Mouse (Mus musculus) urinary bladder, adult 2 months (tissue): ENCODE measurements at regions not wholly inside any gene's neighbourhood (a gene's known extent, or its start where the extent isn't known, plus 50 kb on each side); places are given as distances from the start of the nearest gene placed in this dataset.

Experiments
- DNase-seq: peaks from one replicate; pipeline ENCODE4 v3.0.0; 2022; ENCODE audit warnings: low spot score

DNA sequence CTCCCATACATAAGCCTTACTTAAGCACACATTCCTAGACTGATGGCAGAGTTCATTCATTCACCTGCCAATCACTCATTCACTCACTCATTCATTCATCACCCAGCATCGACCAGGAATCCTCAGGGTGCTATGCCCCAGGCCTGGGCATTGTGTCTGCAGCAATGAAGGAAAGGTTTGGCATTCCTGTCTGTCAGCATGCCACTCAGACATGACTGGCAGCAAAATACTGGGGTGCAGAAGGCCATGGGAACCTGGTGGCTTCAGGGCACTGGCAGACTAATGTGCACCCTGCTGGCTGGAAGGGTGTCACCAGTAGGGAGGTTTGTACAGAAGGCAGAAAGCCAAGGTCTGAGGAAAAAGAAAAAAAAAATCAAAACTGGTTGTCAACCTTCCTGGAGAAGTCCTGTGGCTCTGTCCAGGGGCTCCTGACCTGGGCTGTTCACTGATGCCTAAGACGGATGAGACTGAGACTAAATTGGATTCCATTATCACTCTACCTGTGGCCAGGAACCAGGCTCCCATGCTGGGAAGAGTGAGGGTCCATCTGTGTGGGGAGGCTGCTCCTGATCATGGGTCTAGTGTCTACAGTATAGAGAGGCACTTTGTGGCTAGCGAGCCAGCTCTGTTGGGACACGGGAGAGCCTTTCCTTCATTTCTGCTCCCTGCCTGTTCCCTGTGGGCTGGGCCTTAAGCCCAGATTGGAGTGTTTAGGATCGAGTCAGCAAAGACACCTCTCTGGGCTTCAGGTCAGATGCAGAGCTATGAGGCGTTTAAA, 104.1 kb downstream of the Cstad start:
- no peak for DNase-seq

DNA sequence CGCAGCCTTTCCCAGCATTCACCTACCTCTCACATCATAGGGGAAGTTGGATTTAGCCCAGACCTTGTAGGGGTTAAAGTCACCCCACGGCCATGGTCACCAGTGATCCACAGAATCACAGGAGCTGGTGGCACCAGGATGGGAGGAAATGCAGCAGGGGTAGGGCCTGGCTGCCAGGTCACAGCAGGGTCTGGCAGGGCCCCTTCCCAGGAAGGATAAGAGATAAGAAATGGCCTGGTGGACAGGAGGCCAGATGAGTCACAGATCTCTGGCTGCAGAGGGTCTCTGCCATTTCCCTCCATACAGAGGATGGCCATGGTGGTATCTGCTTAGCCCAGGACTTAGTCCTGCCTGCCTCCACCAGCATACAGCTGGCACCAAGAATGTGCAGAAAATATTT, 103.0 kb downstream of the Cstad start:
- no peak for DNase-seq

DNA sequence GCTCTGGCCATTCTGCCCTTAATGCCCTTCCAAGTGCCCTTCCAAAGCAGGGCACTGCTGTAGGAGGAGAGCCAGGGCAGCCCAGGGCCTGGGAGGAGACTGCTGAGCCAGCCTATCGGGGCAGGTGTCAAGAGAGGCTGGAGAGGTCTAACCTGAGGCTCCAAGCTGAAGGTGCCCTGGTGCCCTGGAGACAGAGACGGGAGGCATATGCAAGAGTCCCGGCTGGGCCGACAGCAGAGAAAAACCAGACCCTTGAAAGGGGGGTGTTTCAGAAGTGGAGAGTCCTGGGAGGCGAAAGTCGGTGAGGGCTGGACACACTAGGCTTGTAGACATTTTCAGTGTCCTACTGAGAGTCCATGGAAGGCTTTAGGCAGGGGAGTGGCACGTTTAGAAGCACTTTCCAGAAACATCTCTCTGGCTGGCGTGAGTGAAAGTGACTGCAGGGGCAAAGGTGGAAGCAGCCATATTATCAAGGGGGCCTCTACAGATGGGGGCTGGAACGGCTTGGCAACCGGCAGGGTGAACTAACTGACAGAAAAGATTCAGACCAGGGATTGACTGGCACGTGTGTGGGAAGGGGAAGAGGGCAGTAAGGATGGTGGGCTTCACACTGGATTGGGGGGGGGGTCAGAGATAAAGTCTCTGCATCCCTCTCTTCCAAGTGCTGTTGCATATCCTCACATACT, 101.1 kb downstream of the Cstad start:
- DNase-seq = no peak

DNA sequence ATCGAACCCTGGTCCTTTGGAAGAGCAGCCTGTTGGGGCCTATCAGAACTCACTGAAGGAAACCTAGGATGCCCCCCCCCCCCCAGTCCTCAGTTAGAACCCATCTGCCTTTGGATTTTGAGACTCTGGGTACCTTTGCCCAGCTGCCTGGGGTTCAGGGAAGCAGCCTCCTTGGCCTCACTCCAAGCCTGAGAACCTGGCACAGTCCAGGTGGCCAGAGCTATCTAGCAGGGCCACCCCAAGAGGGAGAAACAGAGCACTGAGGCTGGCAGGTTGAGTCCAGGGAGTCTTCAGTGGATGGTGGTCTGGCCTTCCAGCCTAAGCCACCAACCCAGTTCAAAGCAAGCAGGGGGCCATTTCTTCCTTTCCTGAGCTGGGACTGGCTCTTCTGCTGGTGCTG, 100.2 kb downstream of the Cstad start:
- no peak for DNase-seq

DNA sequence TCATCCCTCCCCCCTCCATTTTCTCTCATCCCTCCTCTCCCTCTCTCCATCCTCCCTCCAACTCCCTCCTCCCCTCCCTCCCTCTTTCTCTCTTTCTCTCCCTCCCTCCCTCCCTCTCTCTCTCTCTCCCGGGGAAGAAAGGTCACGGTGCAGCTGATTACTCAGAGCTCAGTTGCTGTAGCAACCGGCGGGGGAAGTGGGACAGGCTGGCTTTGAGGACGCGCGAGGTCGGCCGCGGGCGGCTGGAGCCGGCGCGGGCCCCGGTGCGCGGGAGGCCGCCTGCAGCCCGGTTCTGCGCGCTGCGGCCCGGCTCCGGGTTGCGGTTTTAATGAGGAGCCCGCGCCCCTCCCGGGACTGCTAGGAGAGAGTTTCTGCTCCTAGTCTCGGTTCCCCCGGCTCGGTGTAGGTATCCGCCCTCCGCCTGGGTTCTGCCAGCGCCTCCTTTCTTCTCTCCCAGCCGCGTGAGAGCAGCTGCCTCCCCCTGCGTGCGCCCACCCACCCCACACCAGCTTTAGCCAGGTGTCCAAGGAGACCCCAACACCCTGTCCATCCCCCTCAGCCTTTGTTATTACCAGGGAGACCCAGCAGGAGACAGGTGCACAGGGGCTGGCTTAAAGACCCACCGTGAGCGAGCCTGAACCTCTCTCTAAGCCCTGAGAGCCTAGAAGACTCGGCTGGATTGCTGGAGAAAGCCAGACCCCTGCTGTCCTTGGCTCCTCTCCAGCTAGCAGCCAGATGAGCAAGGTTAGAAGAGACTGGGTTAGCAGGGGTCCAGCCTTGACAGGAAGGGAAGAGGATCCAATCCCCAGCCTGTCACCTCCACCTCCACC, 98.6 kb downstream of the Cstad start:
- peak; percentile 73 for DNase-seq

DNA sequence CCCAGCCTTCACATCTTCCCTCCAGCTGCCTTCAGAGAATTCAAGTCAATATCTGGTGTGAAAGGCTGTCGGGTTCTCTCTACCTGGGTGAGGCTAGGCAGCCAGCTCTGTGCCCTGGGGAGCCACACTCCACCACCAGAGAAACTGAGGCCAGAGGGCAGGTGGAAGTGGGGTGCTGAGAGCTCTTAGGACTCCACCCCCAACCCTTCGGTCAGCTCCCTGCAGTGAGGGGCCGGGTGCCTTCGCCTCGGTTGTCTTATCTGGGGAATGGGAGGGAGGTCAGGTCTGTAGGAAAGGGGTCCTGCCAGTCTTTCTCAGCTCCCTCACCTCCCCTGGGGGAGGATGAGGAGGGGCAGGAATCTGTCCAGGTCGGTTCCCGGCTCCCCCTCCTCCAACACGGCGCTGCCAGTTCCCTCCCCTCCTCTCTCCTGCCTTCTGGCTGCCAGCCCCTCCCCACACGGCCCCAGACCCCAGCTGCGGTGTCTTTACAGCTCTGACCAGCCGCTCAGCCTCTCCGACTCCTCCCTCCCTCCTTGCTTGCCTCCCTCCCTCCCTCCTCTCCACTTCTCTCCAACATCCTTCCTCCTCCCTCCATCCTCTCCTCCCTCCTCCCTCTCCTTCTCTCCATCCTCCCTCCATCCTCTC, 97.8 kb downstream of the Cstad start:
- DNase-seq = no peak

DNA sequence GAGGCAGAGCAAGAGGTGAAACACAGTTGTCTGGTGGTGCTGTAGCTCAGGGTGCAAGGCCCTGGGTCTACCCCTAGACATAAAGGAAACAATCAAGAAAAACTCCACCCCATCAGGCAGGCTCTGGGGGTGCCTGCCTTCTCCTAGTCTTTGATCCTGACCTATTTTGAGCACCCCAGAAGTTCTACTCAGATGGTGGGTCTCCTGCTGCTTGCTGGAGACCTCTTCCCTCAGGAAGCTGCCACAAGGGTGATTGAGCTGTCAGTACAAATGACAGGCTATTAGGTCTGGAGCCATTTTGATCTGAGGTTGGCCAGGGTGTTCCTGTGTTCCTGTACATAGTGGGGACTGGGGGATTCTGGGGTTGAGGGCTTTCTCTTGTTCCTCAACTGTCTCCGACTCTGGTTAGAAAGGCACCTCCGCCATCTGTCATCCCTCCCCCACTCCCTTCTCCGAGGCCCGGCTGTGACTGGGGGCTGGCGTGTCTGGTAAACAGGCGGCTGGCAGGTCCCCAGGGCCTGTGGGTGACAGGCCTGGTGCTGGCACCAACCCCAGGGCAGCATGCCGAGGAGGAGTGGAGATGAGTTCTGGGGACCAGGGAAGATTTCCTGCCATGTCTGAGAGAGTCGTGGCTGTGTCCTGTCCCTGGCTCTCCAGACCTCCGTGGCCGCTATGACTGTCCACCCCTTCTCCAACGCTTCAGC, 97.2 kb downstream of the Cstad start:
- DNase-seq = peak; percentile 62

DNA sequence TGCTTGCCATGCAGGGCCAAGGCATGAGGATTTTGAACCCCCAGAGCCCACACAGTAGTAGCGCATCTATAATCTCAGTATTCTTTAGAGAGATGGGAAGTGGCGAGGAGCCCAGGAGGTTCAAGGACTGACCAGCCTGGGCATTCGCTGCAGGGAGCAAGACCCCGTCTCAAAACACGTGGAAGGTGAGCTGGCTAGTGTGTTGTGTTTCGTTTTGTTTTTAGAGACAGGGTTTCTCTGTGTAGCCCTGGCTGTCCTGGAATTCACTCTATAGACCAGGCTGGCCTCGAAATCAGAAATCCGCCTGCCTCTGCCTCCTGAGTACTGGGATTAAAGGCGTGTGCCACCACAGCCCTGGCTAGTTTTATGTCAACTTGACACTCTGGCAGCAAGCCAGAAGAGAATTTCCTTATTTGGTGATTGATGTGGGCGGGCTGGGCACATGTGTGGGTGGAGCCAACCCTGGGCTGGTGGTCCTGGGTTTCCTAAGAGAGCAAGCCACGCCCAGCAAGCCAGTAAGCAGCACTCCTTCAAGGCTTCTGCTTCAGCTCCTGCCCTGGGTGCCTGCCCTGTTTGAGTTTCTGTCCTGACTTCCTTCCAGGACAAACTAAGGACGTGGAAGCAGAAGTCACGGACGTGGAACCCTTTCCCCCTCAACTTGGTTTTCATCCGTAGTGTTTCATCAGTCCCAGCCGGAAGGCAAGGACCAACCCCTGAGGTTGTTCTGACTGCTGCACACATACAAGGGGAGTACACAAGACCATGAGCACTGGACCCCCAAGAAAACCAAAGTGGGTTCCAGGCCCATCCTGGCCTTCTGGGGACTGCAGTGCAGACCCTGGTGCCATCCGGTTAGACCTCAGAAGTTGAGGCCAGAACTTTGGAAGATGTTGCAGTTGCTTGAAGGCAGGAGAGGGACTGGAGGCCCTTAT, 96.4 kb downstream of the Cstad start:
- DNase-seq = no peak

DNA sequence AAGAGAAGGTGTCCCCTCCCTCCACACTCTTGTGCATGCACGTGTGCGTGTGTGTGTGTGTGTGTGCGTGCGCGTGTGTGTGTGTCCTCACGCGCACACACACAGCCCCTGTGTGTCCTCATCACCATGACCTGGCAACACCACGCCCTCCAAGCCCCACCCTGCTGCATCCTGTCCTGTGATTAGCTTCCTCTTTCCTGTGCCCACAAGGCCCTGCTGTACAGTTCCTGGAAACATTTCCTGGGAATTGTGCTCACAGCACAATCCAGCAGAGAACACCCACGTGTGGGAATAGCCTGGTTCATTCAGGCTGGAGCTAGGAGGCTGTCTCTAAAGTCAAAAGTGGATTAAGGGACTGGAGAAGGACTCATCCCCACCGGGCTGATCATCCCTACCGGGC, 95.5 kb downstream of the Cstad start:
- no peak for DNase-seq

DNA sequence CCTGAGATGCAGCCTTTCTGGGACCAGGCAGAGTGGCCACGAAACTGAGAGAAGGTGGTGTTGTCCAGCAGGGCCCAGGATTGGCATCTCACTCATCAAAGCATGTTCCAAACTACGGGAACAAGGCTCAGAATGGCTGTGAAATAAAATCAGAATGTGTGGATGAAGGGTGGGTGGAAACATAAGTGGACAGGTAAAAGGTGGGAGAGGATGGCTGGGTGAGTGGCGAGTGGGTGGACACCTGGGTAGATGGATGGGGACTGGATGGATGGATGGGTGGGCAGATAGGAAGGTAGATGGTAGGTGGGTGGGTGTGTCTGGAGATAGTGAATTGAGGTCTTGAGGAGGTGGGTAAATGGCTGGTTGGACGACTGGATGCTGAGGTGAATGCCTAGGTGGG, 93.6 kb downstream of the Cstad start:
- DNase-seq = no peak

DNA sequence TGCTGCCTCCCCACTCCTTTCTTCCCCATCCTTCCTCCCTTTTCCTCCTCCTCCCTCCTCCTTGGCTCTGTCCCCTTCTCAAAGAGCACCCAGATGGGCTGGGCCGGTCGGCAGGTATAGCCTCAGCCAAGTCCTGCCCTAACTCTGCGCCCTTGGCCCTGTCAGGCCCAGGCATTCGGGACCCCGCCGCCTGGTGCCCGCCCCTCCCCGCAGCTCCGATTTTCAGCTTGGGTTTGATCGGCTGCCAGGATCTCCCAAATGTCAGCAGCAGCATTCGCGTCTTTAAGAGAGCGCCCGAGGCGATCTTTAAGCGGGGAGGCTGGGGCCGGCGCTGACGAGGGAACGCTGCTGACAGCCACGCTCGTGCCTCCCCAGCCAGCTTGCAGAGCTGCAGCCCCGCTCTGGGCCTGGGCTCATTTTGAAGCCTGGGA, 92.3 kb downstream of the Cstad start:
- no peak for DNase-seq

DNA sequence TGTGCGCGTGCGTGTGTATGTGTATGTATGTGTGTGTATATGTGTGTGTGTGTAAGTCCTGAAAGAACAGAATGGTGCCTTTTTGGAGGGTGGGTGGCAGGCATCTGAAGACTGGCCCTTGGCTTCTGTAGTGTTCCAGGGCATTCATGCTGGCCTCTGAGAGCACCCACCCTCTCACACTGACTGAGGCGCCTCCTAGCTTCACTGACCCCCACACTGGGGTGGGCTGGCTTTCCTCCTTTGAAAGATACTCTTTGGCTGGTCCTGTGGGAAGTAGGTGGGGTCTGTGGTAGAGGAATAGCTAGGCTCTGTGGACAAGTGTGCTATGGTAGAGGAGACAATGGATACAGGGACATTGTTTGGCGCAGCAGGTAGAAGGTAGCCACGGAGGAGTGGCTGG, 91.5 kb downstream of the Cstad start:
- no peak for DNase-seq

DNA sequence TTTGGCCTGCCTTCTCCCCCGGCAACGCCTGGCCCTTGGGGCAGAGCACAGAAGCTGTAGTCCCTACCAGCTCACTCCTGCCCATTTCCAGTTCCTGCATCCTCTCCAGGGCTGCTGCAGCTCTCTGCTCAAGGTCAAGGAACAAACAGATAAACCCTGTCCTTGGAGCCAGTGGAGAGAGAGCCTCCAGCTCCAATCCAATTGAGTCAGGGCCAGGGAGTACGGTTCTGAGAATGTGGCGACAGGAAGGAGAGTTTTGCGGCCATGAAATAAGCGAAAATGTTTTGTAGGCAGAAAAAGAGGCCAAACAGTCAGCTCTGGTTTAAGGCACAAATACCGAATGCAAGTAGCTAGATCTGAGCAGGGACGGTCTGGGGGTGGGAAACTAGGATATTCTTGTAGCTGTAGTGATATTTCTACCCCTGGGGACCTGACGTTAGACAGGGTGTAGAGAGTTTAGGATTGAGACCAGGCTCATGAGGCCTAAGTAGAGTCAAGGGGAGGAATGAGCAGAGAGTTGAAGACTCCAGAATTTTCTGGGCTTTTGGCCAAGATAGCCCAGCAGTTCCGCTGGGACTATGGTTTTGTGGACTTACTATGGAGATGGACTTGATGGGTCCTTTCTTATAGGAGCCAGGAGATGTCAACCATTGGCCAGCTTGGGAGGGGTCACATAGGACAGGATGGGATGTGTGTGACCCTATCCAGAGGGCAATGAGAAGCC, 90.5 kb downstream of the Cstad start:
- DNase-seq = no peak

DNA sequence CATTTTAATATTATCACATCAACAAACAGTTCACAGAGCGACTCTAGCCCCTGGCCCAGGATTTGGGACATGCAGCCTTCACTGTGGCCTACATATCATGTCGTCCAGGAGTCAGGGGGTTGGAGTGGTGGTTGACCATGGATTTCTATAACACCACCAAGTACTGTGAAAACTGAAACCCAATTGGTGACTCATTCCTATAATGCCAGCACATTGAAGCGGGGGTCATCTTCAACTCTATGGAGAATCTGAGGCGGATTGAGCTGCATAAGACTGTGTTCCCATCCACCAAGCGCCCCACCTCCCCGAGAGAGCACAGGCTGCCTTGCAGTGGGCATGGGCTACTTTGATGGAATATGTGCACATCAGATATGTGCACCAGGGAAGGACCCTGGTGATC, 89.6 kb downstream of the Cstad start:
- no peak for DNase-seq

DNA sequence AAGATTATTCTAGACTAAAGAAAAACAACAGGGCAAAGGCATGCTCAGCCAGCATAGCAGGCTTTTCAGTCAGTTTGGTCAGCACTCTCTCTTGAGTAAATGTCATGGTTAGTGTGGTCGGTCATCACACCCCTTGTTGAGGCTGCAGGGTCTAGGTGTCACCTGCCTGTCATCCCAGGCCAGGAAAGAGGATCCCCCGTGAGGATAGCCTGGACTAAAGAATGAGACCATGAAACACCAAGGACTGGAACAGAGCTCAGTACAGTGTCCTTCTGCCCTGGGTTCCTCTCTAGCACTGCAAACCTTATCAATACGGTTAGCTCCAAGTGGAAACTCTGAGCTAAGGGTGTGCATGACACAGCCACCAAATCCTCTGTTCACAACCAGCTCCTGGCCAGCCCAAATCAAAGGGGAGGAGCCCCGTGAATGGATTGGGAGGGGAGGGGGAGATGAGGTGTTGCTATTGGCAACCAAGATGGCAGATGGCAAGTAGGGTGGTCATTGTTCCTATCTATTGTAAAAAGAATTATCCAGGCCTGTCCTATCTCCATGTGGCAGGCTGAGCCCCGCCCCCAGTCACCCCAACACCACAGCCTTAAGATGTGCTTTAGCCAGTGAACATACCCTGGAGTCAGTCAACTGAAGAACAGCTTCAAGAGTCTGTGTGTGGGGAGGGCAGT, 87.4 kb downstream of the Cstad start:
- DNase-seq = no peak

DNA sequence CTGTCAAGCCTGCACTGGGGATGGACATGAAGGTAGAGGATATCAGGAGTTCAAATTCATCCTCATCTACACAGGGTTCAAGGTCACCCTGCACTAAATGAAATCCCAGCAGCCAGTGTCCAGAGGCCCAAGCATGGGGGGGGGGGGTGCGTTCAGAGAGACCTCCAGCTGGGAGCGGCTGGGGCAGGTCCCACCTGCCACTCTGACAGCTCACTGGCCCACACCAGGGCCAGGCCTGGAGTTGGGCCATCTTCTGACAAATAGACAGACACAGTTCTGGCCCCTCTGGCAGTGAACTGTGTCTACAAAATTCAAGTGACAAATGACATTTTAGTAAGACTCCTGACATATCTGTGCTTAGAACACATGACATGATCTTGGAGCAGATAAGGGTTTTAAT, 86.8 kb downstream of the Cstad start:
- no peak for DNase-seq

DNA sequence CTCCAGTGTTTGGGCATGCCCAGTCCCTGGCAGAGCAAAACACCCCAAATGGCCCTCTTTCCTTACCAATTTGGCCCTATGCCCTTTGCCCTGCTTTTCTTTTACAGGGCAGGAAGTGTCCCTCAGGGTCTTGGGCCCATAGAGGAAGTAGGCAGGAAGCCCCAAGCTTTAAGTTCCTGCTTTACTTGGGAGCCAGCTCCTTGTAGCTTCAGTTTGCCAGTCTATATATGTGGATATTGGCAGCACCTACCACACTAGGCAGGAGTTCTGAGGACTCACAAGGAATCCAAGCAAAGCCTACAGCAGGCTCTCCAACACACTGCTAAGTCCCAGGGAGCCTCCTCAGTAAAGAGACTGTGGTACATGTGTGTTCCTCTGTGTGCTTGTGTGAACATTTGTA, 84.2 kb downstream of the Cstad start:
- DNase-seq = no peak

DNA sequence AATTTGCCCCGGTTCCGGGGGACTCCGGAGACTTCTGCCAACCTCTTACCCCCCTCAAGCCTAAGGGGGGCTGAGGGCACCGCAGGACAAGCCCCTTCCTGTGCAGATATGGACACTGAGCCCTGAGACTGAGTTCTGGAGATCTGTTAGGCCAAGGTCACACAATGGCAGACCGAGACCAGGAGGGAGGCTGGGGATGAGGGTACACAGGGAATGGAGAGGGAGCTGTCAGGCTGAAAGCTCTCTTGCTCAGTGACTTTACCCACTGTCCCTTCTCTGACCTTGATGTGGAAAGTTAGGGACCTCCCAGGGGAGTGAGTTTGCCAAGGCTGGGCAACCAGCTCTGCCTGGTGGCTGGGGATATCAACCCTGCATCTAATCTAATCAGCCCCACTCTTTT, 82.7 kb downstream of the Cstad start:
- DNase-seq = no peak

DNA sequence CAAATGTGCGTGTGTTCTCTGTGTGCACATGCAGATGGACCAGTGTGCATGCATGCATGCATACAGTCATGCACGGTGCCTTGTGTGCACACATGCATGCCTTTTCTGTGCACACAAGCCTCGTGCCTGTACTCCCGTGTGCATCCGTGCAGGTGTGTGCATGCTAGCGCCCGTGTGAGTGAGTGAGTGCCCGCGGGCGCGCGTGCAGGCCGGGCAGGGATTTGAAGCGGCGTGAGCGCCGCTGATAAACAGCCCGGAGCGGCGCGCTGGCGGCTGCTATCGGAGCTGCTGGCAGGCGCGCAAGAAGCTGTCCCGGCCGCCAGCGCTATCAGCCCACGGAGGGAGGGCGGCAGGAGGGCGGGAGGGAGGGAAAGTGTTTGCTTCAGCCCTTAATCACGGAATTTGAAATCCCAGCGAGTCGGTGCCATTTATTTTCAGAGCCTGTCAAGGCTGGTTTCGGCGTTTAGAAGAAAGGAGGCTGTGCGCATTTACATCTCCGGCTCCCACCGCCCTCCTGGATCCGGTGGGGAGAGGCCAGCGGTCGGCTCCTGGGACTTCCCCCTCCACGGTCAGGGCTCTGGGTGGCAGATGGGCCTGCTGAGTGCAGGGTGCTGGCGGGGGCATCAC, 82.1 kb downstream of the Cstad start:
- DNase-seq = no peak
